Mouse (Mus musculus) retina, adult 2 months (tissue): ENCODE data around the gene Poldip2.

Source experiments
- DNase-seq: peaks from one replicate; pipeline ENCODE4 v3.0.0-alpha.2; 2012; ENCODE audit warnings: low read depth, low spot score

The Poldip2 gene

DNA sequence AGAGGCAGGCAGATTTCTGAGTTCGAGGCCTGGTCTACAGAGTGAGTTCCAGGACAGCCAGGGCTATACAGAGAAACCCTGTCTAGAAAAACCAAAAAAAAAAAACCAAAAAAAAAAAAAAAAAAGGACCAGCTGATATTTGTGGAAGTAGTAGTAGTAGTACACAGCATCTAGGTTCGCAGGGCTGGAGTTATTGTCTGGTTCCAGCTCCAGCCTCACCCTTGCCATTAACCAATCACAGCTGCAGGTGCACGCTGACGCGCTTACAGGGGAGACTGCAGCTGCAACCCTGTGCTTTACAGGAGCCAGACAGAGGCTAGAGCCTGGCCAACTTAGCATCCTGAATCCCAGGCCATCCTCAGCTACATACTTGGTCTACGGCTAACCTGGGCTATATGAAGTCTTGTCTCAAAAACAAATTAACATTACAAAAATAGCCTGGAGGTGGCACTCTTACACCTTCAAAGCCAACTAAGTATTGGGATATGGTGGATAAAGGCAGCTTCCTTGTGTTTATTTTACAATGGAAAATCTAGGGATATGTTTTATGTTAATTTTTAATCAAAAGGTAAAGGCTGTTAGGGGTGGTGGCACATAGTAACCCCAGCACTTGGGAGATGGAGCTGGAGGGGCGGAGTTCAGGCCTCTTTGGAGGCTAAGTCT is 32.6 kb downstream of the Poldip2 start:
- no peak for DNase-seq

DNA sequence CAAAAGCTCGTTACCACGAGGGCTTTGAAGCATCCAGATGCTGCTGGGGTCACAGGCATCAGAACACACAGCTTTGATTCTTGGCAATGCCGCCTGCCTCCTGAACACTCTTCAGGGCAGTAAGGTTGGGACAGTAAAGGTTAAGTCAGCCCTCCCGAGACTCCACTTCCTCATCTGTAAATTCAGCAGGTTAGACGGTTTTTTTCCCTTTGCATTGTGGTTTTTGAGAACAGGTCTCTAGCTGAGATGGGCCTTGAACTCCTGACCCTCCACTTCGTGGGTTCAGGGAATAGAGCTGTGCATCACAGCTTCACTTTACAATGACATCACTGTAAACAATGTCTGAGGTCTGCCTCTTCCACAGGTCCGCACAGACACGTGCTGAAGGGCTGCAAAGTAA is 33.2 kb downstream of the Poldip2 start:
- no peak for DNase-seq

DNA sequence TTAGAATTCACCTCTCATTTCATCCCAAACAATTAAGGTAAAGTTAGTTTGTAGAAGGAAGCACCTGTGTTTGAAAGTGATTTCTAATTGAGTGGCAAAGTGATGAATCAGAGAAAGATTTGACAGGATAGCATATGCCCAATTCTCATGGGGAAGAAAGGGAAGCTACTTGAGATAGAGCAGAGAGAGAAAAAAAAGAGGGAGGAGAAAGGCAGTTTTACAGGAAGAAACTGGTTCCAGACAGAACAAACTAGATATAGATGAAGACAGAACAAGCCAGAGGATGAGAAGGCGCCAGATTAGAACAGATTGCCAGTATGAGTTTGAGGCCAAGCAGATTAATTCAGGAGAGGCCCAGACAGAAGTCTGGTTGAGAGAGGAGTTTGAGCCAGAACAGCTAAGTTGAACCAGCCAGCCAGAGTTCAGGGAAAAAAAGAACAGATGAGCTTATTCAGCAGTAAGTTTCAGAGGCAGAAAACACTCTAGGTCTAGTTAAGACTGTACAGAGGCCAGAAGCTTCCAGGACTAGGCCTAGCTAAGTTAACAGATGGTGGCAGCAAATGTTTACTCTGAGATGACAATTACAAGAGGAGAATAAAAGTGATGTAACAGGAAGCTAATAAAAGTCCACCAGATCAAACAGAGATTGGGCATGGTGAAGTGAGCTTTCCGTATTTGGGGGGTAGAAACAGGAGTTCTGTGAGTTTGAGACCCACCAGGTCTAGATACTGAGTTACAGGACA is 35.9 kb downstream of the Poldip2 start:
- no peak for DNase-seq

DNA sequence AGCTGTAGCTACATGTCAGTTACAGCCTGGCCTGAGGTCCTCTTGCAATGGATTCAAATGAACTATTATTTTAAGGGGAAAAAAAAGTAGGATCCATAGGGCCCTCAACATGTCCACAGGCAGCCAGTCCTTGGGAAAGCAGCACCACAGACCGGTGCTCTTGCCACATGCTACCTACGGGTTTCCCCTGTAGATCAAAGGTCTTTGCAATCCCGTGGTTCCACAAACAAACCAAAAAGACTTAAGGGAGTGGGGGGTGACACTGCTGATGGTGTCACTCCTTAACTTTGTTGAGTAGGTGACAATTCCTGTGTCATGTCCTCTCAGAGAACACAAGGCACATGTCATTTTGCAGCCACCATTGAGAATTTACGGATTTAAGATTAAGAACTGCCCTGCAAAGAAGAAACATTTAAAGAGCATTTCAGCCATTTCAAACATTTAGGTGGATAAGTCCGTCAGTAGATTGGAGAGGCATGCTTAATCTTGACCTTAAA is 37.5 kb downstream of the Poldip2 start:
- DNase-seq = no peak

DNA sequence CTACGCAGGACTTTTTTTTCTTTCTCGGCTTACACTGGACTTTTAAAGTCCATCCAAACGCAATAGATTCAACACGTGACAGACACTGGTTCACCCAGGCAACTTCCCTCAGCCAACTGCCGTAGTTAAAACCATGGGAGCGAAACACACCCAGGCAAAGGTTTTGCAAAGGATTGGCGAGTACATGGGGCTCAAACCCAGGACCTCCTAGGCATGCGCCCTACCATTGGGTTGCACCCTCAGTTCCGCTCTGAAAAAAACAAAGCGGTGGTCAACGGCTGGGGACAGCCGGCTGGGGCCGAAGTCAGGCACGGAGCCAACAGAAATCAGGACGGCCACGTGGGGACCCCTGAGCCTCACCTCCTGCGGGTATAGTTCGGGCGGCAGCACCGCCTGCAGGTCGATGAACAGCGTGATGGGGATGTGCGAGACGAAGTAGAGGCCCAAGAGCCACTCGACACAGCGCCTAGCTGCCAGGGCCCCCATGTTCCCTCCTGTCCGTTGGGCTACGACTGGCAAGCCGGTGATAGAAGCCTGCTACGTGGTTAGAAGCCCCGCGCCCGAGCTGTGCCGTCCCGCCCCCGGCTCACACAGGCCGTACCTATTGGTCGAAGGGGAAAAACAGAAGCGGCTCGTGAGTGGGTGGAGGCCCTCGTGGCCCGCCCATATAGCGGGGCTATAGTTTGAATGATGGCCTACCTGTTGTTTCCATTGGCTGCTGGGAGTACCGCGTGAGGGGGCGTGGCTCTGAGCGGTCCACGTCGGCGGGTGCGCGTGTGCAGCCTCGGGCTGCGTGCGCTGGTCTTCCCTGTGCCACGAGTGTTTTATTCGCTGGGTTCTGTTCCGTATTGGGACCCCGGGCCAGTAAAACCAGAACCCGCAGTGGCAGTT is 38.4 kb downstream of the Poldip2 start, which contains the start of gene Tmem97:
Tmem97 (minus strand) TSS at position 610 of the 891 bp plus-strand sequence.
- DNase-seq = peak; percentile 81

DNA sequence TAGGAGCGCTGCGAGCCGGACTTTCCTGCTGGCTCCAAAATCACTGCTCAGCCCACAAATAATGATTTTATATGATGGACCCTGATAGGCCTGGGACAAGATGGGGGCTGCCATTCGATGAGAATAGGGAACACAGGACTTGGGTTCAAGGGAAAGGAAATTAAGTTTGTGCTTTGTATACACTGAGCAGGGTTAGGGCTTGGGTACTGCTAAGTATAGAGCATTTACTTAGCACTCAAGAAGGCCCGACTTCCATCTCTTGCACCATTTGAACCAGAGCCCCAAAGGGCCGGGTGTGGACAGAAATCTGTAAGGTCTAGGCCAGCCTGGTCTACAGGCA is 39.0 kb downstream of the Poldip2 start:
- no peak for DNase-seq

DNA sequence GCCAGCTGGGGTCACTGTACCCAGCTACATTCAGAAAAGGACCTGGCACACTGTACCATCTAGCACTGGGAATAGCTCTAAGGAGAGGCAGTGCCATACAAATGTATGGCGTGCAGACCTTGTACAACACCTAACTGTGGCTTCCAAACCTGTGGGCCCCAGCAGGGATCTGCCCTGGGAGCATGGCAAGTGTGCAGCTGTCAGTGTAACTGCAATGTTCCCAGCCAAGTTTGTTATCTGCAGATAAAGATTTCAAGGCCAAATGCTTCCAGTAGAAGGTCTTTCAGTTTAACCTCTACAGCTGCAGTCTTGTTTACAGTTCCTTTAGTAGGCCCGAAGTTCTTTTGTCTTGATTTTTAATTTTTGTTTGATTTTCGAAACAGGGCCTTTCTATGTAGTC is 43.6 kb downstream of the Poldip2 start:
- DNase-seq = no peak

DNA sequence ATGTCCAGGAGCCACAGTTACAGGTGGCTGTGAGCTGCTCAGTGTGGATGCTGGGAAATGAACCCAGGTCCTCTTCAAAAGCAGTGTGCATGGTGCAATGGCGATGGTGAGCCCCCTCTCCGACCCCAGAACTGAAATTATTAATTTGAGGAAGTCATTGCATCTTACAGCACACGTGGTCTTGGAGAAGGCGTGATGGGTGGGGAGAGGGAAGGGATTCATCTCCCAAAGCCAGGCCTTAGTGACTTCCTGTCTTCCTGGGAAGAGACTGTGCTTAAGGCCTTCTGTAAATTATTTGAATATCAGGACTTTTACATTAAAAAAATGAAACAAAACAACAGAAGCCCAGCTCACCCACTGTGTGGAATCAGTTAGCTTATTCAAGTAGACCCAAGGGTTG is 44.1 kb downstream of the Poldip2 start:
- DNase-seq = no peak

DNA sequence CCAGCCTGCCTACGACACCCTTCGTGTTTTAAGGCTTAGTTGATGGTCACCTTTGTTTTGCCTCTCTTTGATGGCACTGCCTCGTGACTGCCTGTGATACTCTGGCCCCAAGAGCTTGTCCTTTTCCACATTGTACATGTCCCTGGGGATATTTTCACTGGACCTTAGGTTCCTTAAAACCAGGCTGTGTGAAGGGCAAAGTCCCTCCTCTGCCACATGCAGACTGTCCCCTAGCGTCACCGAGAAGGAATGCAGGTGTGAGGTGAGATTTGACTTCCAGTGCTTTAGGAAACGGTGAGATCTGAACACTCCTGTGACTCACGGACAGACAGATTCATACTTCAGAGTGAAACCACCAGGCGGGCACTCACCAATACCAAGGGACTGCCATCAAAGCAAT is 45.2 kb downstream of the Poldip2 start:
- no peak for DNase-seq

DNA sequence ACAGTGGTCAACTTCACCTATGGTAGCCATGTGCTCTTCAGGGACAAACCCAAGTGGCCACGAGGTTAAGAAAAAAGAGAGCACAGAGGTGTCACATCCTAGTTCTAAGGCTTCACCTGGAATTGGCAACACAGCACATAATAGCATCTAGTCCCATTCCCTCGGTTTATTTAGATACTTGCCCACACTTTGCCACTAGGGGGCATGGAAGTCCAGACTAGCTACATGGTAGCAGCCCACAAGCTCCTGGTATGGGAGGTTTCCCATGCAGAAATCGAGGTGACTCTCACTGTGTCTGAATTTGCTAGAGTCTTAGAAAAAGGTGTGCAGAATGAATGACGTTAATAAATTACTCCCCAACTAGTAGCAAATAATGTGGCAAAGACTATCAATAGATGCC is 48.5 kb downstream of the Poldip2 start:
- peak; percentile 64 for DNase-seq

DNA sequence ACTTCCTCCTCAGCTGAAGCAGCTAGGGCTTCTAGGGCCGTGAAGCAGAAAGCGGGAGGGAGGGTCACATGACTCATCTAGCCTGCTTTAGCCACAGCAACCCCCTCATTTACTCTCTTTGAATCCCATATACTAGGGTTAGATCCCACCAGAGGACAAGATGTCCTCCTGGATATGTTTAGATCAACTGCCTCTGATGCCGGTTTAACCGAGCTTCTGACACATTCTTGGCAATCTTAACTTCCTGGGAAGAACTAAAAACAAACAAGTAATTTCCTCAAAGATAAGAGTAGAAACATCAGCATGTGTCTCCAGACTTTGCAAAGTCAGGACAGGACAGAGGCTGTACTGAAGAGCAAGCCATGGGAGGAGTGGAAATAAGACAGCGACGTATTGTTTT is 54.8 kb downstream of the Poldip2 start:
- DNase-seq = no peak

DNA sequence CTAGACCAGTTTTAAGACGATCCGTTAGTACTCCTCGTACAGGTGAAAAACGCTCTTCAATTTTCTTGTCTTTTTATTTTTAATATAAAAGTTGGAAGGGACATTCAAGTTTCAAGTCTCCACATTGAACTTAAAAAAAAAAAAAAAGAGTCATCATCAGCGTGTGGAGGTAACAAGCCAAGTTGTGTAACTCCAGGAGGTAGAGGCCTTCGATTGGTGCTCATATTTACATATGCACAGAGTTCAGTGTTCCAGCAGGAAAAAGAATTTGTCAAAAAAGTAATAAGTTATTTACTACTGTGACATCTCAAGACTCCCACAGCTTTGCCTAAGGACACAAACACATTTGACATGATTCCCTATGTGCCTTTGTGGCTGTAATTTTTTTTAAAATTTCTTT is 55.6 kb downstream of the Poldip2 start:
- no peak for DNase-seq

DNA sequence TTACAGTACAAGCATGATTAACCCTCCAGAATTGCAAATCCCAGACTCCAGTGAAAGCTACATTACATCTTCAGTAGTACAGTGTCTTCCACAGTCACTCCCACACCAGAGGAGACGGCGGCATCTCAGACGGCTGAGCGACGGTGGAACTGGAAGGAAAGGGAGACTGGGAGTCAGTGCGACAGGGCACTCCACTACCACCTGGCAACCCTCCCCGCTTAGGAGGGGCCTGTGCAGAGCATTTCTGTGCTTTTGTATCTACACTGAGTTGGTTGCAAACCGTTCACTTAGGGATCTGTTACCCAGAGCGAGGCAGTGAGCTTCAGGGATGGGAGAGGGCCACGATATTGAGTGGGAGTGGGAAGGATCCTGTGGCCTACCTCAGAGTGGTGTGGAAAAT is 56.8 kb downstream of the Poldip2 start:
- DNase-seq = no peak

DNA sequence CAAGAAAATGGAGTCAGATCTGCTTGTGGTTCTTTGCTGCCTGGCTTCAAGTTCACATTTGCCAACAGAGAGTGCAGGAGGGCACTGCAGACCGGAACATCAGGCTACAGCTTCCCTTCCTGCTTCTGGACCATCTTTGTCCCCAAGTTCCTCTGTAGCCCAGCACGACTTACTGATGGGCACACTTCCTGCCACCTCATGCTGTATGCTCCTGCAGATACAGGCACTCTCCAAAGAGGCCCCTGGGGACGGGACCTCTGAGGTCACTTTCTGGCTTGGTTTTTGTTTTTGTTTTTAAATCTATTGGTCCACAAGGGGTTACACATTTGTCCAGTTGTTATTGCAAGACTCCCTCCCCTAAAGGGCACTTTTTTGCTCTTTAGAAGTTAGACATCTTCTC is 57.8 kb downstream of the Poldip2 start:
- no peak for DNase-seq

DNA sequence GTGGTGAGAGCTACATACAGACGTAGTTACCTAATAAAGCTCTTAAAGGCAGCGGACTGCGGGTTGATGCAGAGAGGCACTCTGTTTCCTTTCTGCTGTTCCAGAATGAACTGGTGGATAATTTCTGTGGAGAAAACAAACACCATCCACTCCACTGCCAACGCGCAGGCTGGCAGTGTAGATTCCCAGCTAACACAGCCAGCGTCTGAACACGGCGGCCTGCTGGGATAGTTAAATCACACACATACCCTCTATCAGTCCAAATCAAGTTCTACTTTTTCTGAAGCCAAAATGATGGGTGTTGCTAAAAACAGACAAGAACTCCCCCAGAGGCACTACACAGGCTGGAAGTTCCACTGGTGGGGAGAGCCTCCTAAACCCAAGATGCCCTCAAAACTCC is 59.4 kb downstream of the Poldip2 start:
- DNase-seq = no peak

DNA sequence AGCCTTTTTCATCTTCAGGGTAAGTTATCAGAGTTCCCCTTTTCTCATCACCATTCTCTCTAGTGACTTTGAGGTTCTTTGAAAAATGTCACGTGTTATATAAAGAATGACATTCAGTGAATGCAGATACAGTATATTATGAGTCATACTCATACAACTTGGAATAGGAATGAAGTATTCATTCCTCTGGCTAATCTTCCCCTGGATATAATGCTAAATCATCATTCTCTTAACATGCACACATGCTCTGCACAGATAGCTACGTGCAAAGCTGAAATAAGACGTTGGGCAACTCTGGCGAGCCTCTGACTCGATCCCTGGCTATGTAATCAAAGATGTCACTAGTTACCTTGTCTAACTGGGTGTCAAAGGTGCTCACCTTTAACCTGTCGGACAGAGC is 59.9 kb downstream of the Poldip2 start:
- DNase-seq = no peak
